Mouse (Mus musculus) heart, adult 11 months (tissue): ENCODE measurements around the gene Arl5a.
A peak's percentile ranks its signal among the peaks of the same experiment; 100 is the strongest.

Experiments used
- DNase-seq: peaks from one replicate; pipeline ENCODE4 v3.0.0; 2022

Gene Arl5a

GRCm38 (mm10) chr2:52422871-52423610 lies 1.7 kb downstream of the Arl5a start:
- no peak for DNase-seq

DNA sequence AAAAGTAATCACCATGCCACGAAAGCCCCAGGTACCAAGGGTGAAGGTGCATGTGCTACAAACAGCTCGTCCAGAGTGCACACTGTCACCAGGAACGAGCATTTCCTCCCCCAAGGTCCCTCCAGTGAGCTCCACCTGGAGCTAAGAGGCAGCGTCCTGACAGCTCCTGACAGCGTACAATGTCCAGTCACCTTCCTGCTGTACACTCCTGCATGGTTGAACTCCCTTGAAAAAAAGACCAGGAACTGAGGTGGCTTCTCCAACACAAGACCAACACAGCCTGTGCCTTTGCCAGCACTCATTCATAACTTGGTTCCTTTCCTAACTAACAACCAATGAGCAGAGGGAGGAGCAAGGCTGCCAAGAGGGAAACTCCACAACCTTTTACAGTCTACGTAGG lies 3.5 kb downstream of the Arl5a start:
- DNase-seq: peak; percentile 45

DNA sequence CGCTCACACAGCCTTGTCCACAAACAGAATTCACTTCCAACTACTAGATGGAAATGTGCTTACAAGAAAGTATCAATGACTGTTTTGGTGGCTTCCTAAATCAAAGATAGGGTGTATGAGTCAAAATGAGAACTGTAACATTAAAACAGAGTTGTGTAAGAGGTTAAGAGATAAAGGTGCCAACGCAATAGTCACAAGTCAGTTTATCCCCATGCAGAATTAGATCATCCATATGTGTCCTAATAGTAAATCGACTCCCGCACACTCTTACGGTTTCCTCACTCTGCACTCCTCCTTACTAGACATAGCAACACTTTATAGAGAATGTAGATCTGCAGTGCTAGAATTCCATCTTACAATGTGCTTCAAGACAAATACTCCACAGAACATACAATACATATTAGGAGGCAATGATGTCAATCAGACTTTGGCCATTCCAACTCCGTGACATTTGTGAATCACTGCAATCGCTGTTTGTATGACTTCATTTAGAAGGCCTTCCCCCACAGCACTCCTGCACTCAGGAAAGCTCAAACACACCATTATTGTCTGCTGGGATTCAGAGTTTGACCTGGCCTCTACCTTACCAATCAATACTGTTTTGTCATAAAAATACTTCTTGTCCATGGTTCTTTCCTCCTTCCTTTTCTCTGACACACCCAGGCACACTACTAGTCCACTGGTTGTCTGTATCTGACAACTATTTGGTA lies 4.5 kb downstream of the Arl5a start:
- peak; percentile 65 for DNase-seq

- DNase-seq: peak; percentile 64
These were observed 5.4 kb downstream of the Arl5a start for GRCm38 (mm10) chr2:52419295-52419694.

GRCm38 (mm10) chr2:52412524-52413037 lies 12.1 kb downstream of the Arl5a start:
- no peak for DNase-seq

- DNase-seq: peak; percentile 7
These were observed 18.2 kb downstream of the Arl5a start for GRCm38 (mm10) chr2:52406480-52406879.

GRCm38 (mm10) chr2:52405238-52405637 lies 19.5 kb downstream of the Arl5a start:
- peak; percentile 78 for DNase-seq

DNA sequence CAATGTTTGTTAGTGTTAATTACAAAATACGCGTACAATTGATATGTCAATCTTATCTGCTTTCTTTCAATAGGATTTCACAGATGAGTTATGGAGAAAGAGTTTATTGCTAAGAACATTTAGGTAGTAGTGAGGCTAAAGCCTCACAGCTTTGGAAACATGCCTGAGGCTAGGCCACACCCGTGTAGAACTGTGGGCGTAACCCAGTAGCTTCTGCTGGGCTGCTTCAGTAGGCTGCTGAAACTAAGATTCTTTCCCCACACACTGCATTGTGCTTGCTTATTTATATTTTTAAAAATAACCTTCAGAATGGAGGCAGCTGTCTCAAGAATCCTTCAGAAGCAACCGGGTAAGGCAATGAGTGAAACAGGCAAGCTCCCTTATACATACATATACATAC lies 30.2 kb downstream of the Arl5a start:
- DNase-seq: peak; percentile 23

DNA sequence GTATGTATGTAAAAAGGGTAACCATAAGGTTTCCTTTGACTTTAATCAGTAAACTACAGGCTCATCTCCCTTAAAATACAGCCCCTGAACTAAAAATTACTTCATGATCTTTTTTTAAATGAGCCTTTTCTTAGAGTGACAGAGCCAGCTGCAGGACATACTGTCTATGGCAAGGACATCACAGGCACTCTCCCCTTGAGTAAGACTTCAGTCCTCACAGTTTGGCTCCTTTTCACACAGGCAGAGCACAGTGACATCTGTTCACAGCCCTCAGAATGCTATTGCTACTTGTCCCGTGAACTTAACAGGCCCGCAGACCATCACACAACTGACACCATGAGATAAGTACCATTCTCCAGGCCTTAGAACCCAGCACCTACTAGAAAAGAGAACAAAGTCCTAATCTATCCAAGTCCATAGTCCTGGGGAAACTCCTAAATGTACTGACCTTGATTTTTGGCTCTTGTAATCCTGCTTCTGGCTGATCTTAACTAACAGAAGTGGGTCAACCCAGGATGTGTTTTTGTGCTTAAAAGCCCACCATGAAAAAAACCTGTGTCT lies 34.2 kb downstream of the Arl5a start:
- DNase-seq: peak; percentile 82

DNA sequence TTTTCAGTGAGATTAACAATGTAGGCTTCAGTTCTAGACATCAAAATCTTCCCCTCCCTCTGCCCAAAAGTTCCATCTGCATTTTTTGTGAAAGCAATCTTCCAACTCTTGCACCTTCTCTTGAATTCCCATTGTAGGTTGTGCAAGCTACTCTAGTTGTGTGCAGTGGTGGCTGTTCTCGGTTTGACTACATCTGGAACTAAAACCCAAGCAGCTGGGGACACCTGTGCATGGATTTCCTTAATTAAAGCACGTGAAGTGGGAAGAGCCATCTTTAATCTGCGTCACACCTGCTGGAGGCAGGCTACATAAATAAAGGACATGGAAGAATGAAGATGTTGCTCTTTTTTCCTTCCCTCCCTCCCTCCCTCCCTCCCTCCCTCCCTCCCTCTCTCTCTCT lies 34.7 kb downstream of the Arl5a start:
- DNase-seq: peak; percentile 18

DNA sequence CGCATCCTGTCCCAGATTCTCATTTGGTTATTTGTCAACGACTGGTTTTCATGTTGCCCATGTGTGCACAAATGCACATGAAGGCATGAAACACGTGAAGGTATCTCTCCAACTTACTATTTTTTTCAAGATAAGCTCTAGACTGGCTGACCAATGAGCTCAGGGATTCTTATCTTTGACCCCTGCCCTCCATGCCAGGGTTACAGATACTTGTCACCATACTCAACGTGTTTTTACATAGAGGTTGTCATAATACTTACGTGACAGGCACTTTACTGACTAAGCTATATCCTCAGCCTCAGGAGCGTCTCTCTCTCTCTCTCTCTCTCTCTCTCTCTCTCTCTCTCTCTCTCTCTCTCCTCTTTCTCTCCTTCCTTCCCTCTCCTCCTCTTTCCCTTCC lies 38.2 kb downstream of the Arl5a start:
- DNase-seq: no peak

DNA sequence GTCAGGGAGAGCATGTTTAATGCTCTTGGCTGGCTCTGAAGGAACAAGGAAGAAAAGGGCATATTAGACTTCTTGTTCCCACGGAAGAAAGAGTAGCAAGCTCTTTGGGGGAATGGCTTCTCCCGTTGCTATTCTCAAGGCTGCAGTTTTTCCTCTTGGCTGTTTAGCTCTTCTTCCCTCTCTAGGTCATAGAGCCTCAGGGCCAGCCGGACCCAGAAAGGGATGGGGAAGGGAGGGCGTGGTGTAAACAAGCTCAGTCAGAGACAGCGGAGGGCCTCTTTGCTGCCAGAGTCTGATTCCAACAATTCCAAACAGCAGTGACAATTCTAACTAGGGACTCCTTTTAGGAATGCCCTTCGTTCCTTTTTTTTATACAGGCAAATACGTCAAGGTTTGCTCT lies 38.7 kb downstream of the Arl5a start:
- peak; percentile 94 for DNase-seq

DNA sequence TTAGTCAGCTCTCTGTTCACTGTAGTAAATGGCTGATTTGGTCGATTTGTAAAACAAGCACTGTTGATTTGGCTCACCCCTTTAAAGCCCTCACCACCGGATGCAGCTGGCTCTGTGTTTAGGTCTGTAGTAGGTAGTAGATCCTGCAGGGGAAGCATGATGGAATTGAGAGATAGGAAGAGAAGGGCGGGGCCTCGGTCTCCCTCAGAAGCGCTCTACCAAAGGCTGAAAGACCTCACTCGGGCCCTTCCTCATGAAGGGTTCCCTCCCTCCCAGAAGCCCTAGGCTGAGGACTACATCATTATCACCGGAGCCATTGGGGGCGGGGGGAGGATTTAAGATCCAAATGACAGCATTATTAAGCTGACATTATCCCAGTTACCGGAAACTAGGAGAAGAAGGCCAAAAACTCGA lies 45.8 kb downstream of the Arl5a start:
- DNase-seq: peak; percentile 90

GRCm38 (mm10) chr2:52378448-52378804 lies 46.3 kb downstream of the Arl5a start, which contains the start of gene Neb:
Gene Neb (minus strand): TSS chr2:52378474.
- DNase-seq: peak; percentile 95

- no peak for DNase-seq
These were observed 46.8 kb downstream of the Arl5a start for GRCm38 (mm10) chr2:52377706-52378447.

DNA sequence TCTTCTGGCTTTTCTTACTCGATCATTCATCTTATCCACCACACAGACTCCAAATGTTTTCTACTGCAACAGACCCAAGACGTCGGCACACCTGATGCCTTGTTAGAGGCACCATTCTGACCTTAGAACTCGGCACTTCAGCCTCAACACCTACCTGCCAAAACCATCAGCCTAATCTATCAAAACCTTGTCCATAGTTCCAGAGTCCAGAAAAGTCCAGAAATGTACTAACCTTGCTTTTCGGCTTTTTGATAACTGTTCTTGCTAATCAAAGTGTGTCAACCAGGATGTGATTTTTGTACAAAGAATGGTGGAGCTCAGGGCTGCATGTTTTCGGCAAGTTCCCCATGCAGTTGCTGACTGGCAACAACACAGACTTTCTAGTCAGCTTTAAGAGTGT lies 50.0 kb downstream of the Arl5a start:
- peak; percentile 13 for DNase-seq

GRCm38 (mm10) chr2:52372480-52372879 lies 52.2 kb downstream of the Arl5a start:
- DNase-seq: no peak

DNA sequence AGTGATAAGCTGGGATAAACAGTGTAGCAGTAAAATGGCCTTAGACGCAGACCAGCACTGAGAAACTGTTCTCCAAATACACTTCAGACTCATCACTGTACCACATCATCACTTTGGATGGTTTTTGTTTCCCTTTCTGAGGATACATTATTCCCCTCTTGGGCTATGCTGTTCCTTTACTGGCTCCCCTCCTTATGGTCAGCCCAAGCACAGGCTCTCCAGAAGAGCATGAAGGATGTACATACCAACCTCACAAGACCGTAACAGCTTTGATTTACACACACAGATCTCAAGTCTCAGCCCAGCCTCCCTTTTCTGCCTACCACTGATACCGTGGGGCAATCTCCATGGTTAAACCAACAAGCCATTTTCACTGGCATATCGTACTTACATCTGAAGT lies 52.6 kb downstream of the Arl5a start:
- peak; percentile 42 for DNase-seq

- DNase-seq: peak; percentile 93
These were observed 53.6 kb downstream of the Arl5a start for GRCm38 (mm10) chr2:52371066-52371465.

- no peak for DNase-seq
These were observed 55.1 kb downstream of the Arl5a start for GRCm38 (mm10) chr2:52369622-52370021.

GRCm38 (mm10) chr2:52367665-52368064 lies 57.0 kb downstream of the Arl5a start:
- DNase-seq: peak; percentile 54

DNA sequence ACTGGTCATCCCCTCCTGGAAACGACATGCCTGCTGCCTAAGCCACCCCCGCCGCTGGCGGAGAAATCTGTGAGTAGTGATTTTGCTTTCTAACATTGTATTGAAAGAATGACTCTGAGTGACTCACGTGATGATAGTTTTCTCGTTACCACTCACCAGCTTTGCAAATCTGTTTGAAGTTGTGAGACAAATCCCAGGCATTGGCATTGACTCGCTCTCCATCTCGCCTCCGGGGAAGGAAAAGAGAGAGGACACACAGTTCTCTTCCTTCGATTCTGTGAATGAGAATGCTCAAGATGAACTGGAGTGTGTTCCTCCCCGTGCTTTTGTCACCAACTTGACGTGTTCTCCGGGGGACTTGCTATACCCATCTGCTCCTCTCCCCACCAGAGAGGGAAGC lies 57.5 kb downstream of the Arl5a start:
- no peak for DNase-seq

- peak; percentile 66 for DNase-seq
These were observed 63.6 kb downstream of the Arl5a start for GRCm38 (mm10) chr2:52361086-52361485.
